Mouse (Mus musculus): Measurements from ENCODE around the gene Lgr6. TPM values are rescaled to one million over a fixed set of nuclear protein-coding genes. Genes with fewer than 3 reads are reported as not detected.
"Not testable (repeated sequence)": the region's sequence is repeated elsewhere in the genome, so short reads cannot be mapped to it uniquely, and the experiment has no call there.

The Lgr6 gene
- polyA plus RNA-seq, 1 experiment from 2014 or later: 0.61 TPM

GRCm38 (mm10) chr1:135124573-135125363 lies 19.7 kb upstream of the Lgr6 start:
- Histone ChIP-seq H3K27me3 (no peaks in the 10 kb centered on the region), H3K4me1 (no peaks in the 10 kb centered on the region), H3K9ac (replicated peaks) (no peak overlapping the region), H3K4me2 (replicated peaks) (no peak overlapping the region), H3K36me3 (no peaks in the 10 kb centered on the region), H3K4me3 (no peak overlapping the region), H3K9me3 (no peaks in the 10 kb centered on the region), H3K27ac (replicated peaks) (no peak overlapping the region)
- no peak for ATAC-seq (replicated peaks)
- WGBS: 89% methylated on average over 8 of the region's 8 CpGs

- Histone ChIP-seq H3K9me3 (no peaks in the 10 kb centered on the region), H3K27ac (replicated peaks) (no peak overlapping the region), H3K27me3 (no peaks in the 10 kb centered on the region), H3K9ac (replicated peaks) (no peak overlapping the region), H3K4me3 (no peak overlapping the region), H3K4me1 (no peaks in the 10 kb centered on the region), H3K4me2 (replicated peaks) (no peak overlapping the region), H3K36me3 (no peaks in the 10 kb centered on the region)
- no peak for ATAC-seq (replicated peaks)
- 9% methylated on average over 8 of the region's 8 CpGs for WGBS
Measured at GRCm38 (mm10) chr1:135112661-135113060, 7.6 kb upstream of the Lgr6 start.

DNA sequence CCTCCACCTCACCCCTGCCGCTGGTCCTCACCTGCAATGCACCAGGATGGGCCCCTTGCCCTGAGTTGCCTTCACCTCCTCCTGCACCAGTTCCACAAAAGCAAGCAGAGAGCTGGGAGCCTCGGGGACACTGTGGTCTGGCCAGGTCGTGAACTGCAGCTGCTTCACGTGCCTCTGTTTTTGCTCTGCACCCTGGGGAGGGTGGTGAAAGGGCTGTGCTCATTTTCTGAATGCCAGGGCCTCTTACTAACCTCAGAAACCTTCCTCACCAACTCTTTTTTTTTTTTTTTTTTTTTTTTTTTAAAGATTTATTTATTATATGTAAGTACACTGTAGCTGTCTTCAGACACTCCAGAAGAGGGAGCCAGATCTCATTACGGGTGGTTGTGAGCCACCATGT lies 6.2 kb upstream of the Lgr6 start:
- H3K27me3 ChIP-seq; H3K4me3 ChIP-seq; ATAC-seq (replicated peaks); H3K27ac ChIP-seq (replicated peaks); H3K36me3 ChIP-seq; H3K4me1 ChIP-seq; H3K9me3 ChIP-seq; H3K4me2 ChIP-seq (replicated peaks); H3K9ac ChIP-seq (replicated peaks): not testable (repeated sequence)
- WGBS: 61% methylated on average over 5 of the region's 5 CpGs

- 15% methylated on average over 6 of the region's 6 CpGs for WGBS
- Histone ChIP-seq H3K27me3 (peaks cover 16% of the 10 kb centered on the region), H3K4me1 (peaks cover 5% of the 10 kb centered on the region), H3K9ac (replicated peaks) (no peak overlapping the region), H3K9me3 (no peaks in the 10 kb centered on the region), H3K27ac (replicated peaks) (no peak overlapping the region), H3K36me3 (no peaks in the 10 kb centered on the region), H3K4me3 (no peak overlapping the region), H3K4me2 (replicated peaks) (no peak overlapping the region)
- no peak for ATAC-seq (replicated peaks)
Measured at GRCm38 (mm10) chr1:135110075-135110474, 5.0 kb upstream of the Lgr6 start.

GRCm38 (mm10) chr1:135108611-135109010 lies 3.5 kb upstream of the Lgr6 start:
- H3K4me3 ChIP-seq: no peak overlapping the region
- 45% methylated on average over 6 of the region's 6 CpGs for WGBS
- H3K27me3 ChIP-seq: peaks cover 30% of the 10 kb centered on the region
- peaks cover 8% of the 10 kb centered on the region for H3K4me1 ChIP-seq
- H3K4me2 ChIP-seq (replicated peaks): no peak overlapping the region
- H3K36me3 ChIP-seq: no peaks in the 10 kb centered on the region
- no peak overlapping the region for H3K9ac ChIP-seq (replicated peaks)
- H3K27ac ChIP-seq (replicated peaks): no peak overlapping the region
- ATAC-seq (replicated peaks): no peak
- no peaks in the 10 kb centered on the region for H3K9me3 ChIP-seq

- H3K4me1 ChIP-seq: peaks cover 8% of the 10 kb centered on the region
- no peak overlapping the region for H3K4me3 ChIP-seq
- H3K9ac ChIP-seq (replicated peaks): no peak overlapping the region
- H3K27ac ChIP-seq (replicated peaks): no peak overlapping the region
- WGBS: 3% methylated on average over 8 of the region's 8 CpGs
- peaks cover 40% of the 10 kb centered on the region for H3K27me3 ChIP-seq
- H3K36me3 ChIP-seq: no peaks in the 10 kb centered on the region
- no peaks in the 10 kb centered on the region for H3K9me3 ChIP-seq
- H3K4me2 ChIP-seq (replicated peaks): no peak overlapping the region
- ATAC-seq (replicated peaks): no peak
Measured at GRCm38 (mm10) chr1:135105951-135106350, 875 bp upstream of the Lgr6 start.

- H3K4me3 ChIP-seq: no peak overlapping the region
- no peaks in the 10 kb centered on the region for H3K9me3 ChIP-seq
- WGBS: 45% methylated on average over 7 of the region's 7 CpGs
- no peak overlapping the region for H3K27ac ChIP-seq (replicated peaks)
- H3K36me3 ChIP-seq: no peaks in the 10 kb centered on the region
- no peak overlapping the region for H3K4me2 ChIP-seq (replicated peaks)
- peaks cover 27% of the 10 kb centered on the region for H3K27me3 ChIP-seq
- no peak for ATAC-seq (replicated peaks)
- H3K4me1 ChIP-seq: peaks cover 14% of the 10 kb centered on the region
- H3K9ac ChIP-seq (replicated peaks): no peak overlapping the region
Measured at GRCm38 (mm10) chr1:135100400-135100799, 4.7 kb downstream of the Lgr6 start.

- Histone ChIP-seq H3K9ac (replicated peaks) (no peak overlapping the region), H3K4me3 (no peak overlapping the region), H3K27ac (replicated peaks) (no peak overlapping the region), H3K9me3 (no peaks in the 10 kb centered on the region), H3K4me1 (peaks cover 8% of the 10 kb centered on the region; the same call in 1 of the 2 replicates), H3K36me3 (no peaks in the 10 kb centered on the region), H3K4me2 (replicated peaks) (no peak overlapping the region), H3K27me3 (peaks cover 8% of the 10 kb centered on the region)
- WGBS: 63% methylated on average over 7 of the region's 7 CpGs
- ATAC-seq (replicated peaks): no peak
Measured at GRCm38 (mm10) chr1:135098441-135098840, 6.6 kb downstream of the Lgr6 start.

GRCm38 (mm10) chr1:135097441-135097840 lies 7.6 kb downstream of the Lgr6 start:
- Histone ChIP-seq H3K4me3 (no peak overlapping the region), H3K27me3 (peaks cover 3% of the 10 kb centered on the region; the same call in 1 of the 2 replicates), H3K9ac (replicated peaks) (no peak overlapping the region), H3K36me3 (no peaks in the 10 kb centered on the region), H3K27ac (replicated peaks) (no peak overlapping the region), H3K9me3 (no peaks in the 10 kb centered on the region), H3K4me2 (replicated peaks) (no peak overlapping the region), H3K4me1 (peaks cover 8% of the 10 kb centered on the region; the same call in 1 of the 2 replicates)
- WGBS: 94% methylated on average over 6 of the region's 6 CpGs
- no peak for ATAC-seq (replicated peaks)

DNA sequence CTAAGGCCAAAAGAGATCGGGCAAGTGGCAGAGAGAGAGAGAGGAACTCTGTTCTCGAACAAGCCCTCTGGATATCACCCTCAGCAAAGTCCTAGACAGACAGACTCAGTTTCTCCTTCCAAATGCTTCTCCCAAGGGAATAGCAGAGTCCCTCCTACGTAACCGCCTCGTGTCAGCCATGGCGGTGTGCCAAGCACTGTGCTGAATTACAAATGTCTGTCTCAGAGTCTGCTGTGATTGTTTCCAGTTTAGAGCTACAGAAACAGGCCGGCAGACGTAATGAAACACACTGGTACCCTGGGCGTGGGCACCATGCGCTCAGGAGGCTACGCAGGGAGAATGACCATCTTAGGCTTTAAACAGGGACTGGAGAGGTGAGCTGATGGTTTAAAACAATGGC lies 8.8 kb downstream of the Lgr6 start:
- H3K9me3 ChIP-seq: no peaks in the 10 kb centered on the region
- no peak overlapping the region for H3K9ac ChIP-seq (replicated peaks)
- no peak for ATAC-seq (replicated peaks)
- no peaks in the 10 kb centered on the region for H3K36me3 ChIP-seq
- 58% methylated on average over 11 of the region's 11 CpGs for WGBS
- no peaks in the 10 kb centered on the region for H3K27me3 ChIP-seq
- H3K4me1 ChIP-seq: peaks cover 8% of the 10 kb centered on the region; the same call in 1 of the 2 replicates
- no peak overlapping the region for H3K27ac ChIP-seq (replicated peaks)
- no peak overlapping the region for H3K4me2 ChIP-seq (replicated peaks)
- H3K4me3 ChIP-seq: no peak overlapping the region

DNA sequence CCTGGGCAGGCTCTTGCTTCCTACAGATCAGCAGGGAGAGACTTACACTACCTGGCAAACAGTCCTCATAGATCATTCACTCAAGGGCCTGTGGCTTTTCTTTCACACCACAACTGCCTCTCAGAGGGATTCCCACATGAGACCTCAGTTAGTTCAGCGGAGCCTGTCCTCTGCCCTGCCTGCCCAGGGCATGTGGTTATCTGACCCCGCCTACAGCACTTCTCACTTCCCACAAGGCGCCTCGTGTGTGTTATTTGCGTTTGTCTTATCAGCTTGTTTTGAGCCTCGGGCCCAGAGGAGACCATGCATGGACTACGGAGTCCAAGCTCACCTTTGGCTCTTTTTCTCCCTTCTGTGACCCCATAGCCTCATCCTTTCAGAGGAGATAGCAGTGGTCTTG lies 9.9 kb downstream of the Lgr6 start:
- H3K4me2 ChIP-seq (replicated peaks): no peak overlapping the region
- 62% methylated on average over 7 of the region's 7 CpGs for WGBS
- H3K27ac ChIP-seq (replicated peaks): no peak overlapping the region
- H3K4me1 ChIP-seq: peaks cover 5% of the 10 kb centered on the region; the same call in 1 of the 2 replicates
- no peak overlapping the region for H3K9ac ChIP-seq (replicated peaks)
- no peaks in the 10 kb centered on the region for H3K36me3 ChIP-seq
- H3K4me3 ChIP-seq: no peak overlapping the region
- ATAC-seq (replicated peaks): no peak
- H3K9me3 ChIP-seq: no peaks in the 10 kb centered on the region
- no peaks in the 10 kb centered on the region for H3K27me3 ChIP-seq

DNA sequence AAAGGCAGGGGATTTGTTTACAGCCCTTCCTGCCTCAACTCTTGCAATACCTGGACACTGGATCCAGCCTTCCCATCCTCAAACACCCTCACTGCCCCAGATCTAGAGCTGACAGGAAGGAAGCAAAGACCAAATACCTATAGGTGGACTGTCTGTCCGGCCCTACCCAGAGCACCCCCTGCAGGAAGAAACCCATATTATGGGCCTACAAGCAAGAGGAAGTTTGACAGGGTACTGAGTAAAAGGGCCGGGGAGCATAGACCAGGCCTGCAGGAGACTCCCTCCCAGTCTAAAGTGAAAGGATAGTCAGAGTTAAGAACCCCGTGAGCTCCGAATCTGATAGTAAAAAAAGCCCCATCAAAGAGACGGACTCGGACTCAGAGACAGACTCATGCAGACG lies 10.4 kb downstream of the Lgr6 start:
- Histone ChIP-seq H3K9me3 (no peaks in the 10 kb centered on the region), H3K4me3 (no peak overlapping the region), H3K4me2 (replicated peaks) (no peak overlapping the region), H3K27me3 (no peaks in the 10 kb centered on the region), H3K9ac (replicated peaks) (no peak overlapping the region), H3K4me1 (peaks cover 4% of the 10 kb centered on the region; the same call in 1 of the 2 replicates), H3K36me3 (no peaks in the 10 kb centered on the region), H3K27ac (replicated peaks) (no peak overlapping the region)
- 75% methylated on average over 7 of the region's 7 CpGs for WGBS
- no peak for ATAC-seq (replicated peaks)

- peaks cover 5% of the 10 kb centered on the region; the same call in 1 of the 2 replicates for H3K27me3 ChIP-seq
- no peak overlapping the region for H3K4me2 ChIP-seq (replicated peaks)
- H3K9me3 ChIP-seq: no peaks in the 10 kb centered on the region
- no peak overlapping the region for H3K9ac ChIP-seq (replicated peaks)
- 70% methylated on average over 3 of the region's 3 CpGs for WGBS
- no peak for ATAC-seq (replicated peaks)
- H3K27ac ChIP-seq (replicated peaks): no peak overlapping the region
- H3K36me3 ChIP-seq: no peaks in the 10 kb centered on the region
- peaks cover 3% of the 10 kb centered on the region; the same call in 1 of the 2 replicates for H3K4me1 ChIP-seq
- H3K4me3 ChIP-seq: no peak overlapping the region
Measured at GRCm38 (mm10) chr1:135090914-135091313, 14.2 kb downstream of the Lgr6 start.
